Comparison of ENCODE assay signal across 8 mouse cellular contexts in genomic region chr10:62578338-62579100, GRCm38 (mm10). TPM values are rescaled to one million over a fixed set of nuclear protein-coding genes. Genes with fewer than 3 reads are reported as not detected.
DNase-seq lines count a peak whose midpoint lies in the region; ATAC-seq lines count a peak whose summit lies in the region.

TSS of gene Kif1bp (minus strand) at chr10:62578457.

- H3K36me3 ChIP-seq in intestine, embryonic 14.5 days (ENCODE audit: control insufficient read depth, insufficient read depth, low read length), result peaks cover 59% of the 10 kb centered on the region

- intact Hi-C loops in left cerebral cortex, postnatal 14 days (cut with DNase I), result no loop called here

- no peaks in the 10 kb centered on the region for H3K9me3 ChIP-seq in intestine, embryonic 14.5 days (ENCODE audit: control insufficient read depth, low read length)

- H3K9ac ChIP-seq in intestine, embryonic 14.5 days (ENCODE audit: low read length), result peak within 1 kb of the TSS; percentile 75

- 5% methylated on average over 33 of the region's 33 CpGs for WGBS in intestine, embryonic 14.5 days

- H3K4me1 ChIP-seq in intestine, embryonic 14.5 days (replicated peaks; ENCODE audit: control insufficient read depth, insufficient read depth, low read length), result peaks cover 7% of the 10 kb centered on the region

- H3K4me3 ChIP-seq in intestine, embryonic 14.5 days (ENCODE audit: low read depth, low read length), result peak within 1 kb of the TSS; percentile 92

- peak; percentile 100 for ATAC-seq in intestine, embryonic 14.5 days (replicated peaks; ENCODE audit: low FRiP score, low TSS enrichment, low read depth)

- H3K27ac ChIP-seq in intestine, embryonic 14.5 days (ENCODE audit: low read depth), result peak within 1 kb of the TSS; percentile 65

- peak; percentile 91 for DNase-seq in adrenal gland, adult 18-20 months (ENCODE audit: low spot score in 2 of 2)
- peak; percentile 98 for DNase-seq in embryo, embryonic 11 days
- DNase-seq in gastrocnemius, postnatal 25 days, result peak; percentile 95
- peak; percentile 93 for DNase-seq in intestine, embryonic 14.5 days (ENCODE audit: low spot score)
- DNase-seq in left cerebral cortex, postnatal 14 days (ENCODE audit: low spot score in 2 of 2), result peak; percentile 98 to 99
- peak; percentile 98 for DNase-seq in mesoderm, embryonic 11.5 days (ENCODE audit: low read depth, low spot score)
- DNase-seq in right cerebral cortex, postnatal 36 days (ENCODE audit: low spot score in 2 of 2), result peak; percentile 97 to 98
- peak; percentile 94 for DNase-seq in yolk sac, embryonic 10.5 days (ENCODE audit: low spot score)

- peak within 1 kb of the TSS; percentile 88 for H3K4me2 ChIP-seq in intestine, embryonic 14.5 days (ENCODE audit: low read length)

- H3K27me3 ChIP-seq in intestine, embryonic 14.5 days (replicated peaks; ENCODE audit: control insufficient read depth, insufficient read depth, low read length), result no peaks in the 10 kb centered on the region

RNA-seq across cellular contexts. Expression of gene Kif1bp, which starts in this region (rescaled TPM):
- total RNA-seq in adrenal gland, adult 18-20 months (2021), result 10 to 100 TPM; 45.7 to 57.0 TPM
- 10 to 100 TPM; 22.5 to 26.7 TPM for total RNA-seq in gastrocnemius, postnatal 25 days (2021)
- polyA plus RNA-seq in intestine, embryonic 14.5 days (2014; fragmentation: Nextera tagmentation; extraction: Ambion mirVana), result 34.9 and 37.2 TPM in 2 replicates
- total RNA-seq in left cerebral cortex, postnatal 14 days (2021), result 100 to 1,000 TPM; 167 to 172 TPM

Comparison
In these comparisons a context has a peak if more than half of its experiments do, and no peak if none do; other contexts are left out.
1. Peak in every context shown above with its lines: DNase-seq, ATAC-seq, H3K4me3 ChIP-seq and H3K27ac ChIP-seq.